Mouse (Mus musculus): ENCODE results near the gene Inafm1.
A peak's percentile ranks its signal among the peaks of the same experiment; 100 is the strongest.
"Not testable (repeated sequence)": the region's sequence is repeated elsewhere in the genome, so short reads cannot be mapped to it uniquely, and the experiment has no call there.

The Inafm1 gene

GRCm38 (mm10) chr7:16273081-16273765 lies at the start of gene Inafm1:
Inafm1 (minus strand) TSS chr7:16273617.
- DNase-seq = peak; percentile 89 to 92

- no peak for DNase-seq
Observed at GRCm38 (mm10) chr7:16320479-16320878, 47.1 kb upstream of the Inafm1 start.

DNA sequence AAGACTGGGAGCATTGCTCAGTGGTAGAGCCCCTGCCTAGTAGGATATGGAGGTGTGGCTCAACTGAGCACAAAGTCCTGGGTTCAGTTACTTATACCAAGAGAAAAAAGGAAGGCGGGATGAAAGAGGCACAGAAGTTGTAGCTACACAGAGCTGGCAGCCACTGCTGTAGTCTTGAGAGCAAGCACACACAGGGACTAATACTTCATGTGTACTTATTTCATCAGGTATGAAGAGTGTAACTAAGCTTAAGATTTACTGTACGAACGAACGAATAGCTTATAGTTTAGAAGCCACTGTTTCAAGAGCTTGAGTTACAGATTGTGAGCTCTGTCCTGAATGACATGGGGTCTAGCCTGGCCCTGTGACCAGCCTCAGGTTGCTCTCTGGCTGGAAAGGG lies 45.8 kb upstream of the Inafm1 start:
- no peak for DNase-seq

DNA sequence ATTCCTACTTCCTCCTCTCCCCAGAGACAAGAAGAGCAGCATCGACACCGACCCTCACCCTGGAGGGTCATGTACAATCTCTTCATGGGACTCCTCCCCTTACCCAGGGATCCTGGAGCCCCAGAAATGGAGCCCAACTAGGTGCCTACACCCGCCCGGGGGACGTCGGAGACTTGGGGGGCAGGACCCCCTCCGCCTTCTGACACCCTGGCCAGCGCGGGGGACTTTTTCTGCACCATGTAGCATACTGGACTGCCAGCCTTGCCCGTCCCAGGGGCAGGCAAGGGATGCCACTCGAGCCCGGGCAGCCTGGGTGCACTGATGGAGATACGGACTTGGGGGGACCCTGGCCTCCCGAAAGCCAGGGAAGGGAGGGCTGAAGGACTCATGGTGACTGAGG lies 43.7 kb upstream of the Inafm1 start:
- DNase-seq = no peak

DNA sequence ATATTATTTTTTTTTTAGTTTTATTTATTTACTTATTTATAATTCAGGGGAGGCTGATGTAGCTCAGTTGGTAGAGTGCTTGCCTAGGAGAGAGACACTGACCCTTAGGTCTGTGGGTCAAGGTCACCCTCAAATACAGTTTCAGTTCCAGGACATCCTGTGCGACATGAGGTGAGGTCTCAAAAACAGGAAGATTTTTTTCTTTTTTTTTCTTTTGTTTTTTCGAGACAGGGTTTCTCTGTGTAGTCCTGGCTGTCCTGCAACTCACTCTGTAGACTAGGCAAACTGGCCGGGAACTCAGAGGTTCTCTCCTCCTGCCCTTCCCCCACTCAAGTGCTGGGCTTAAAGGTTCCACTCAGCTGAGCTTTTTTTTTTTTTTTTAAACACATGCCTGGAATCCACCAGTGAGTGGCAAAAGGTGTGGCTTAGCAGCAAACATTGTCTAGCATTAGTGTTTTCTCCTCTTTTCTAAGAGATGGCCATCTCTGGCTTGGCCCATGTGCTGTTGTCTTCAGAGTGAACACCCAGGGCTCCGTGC lies 41.9 kb upstream of the Inafm1 start:
- DNase-seq = no peak

GRCm38 (mm10) chr7:16314221-16314775 lies 40.9 kb upstream of the Inafm1 start:
- no peak for DNase-seq

- DNase-seq = peak; percentile 86 to 88
Observed at GRCm38 (mm10) chr7:16313481-16314220, 40.2 kb upstream of the Inafm1 start.

DNA sequence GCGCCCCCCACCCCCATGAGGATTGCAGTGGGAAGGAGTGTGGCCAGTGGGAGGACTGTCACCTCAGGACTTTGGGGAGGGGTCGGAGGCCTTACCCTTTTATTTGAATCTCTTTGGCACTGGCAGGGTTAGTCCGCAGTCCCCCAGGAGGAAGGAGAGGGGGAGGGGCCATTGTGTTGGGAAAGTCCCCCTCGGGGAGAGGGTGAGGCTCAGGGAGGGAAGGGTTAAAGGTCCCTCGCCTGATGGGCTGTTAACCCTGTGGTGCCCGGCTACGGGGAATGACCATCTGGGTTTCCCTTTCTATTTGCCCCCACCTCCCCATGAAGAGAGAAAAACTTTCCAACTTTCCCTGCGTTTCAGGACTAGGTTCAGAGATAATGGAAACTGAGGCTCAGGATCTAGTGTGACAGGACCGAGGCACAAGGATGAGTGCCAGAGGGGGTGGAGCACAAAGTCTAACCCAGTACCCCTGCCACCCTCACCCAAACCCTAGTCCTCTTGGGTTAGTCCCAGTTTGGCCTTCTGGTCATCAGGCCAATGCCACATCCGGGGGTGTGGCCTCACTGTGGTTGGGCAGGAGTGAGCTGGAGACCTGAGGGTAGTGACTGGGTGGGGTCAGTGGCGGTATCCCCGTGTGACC lies 39.4 kb upstream of the Inafm1 start:
- peak; percentile 44 to 62 for DNase-seq

DNA sequence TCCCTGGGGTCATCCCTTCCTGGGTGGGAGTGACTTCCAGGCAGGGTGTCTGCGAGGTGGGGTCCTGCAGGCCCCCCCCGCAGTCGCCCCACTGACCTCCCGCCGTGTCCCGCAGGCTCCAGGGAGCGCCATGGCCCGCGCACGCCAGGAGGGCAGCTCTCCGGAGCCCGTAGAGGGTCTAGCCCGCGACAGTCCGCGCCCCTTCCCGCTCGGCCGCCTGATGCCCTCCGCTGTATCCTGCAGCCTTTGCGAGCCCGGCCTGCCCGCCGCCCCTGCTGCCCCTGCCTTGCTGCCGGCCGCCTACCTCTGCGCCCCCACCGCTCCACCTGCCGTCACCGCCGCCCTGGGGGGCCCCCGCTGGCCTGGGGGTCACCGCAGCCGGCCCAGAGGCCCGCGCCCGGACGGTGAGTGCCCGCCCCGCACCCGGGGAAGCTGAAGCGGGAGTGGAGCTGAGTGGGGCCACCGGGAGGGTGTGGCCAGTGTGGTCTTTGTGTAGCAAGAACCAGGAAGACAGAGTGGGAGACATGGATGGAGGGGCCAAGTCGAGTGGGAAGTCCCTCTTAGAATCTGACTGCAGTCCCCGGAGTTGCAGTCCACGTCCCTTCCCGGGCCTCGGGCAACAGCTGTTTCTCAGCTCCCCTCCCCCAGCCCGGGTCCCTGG lies 38.7 kb upstream of the Inafm1 start:
- peak; percentile 44 to 45 for DNase-seq

- DNase-seq = peak; percentile 40 to 41
Observed at GRCm38 (mm10) chr7:16311453-16312004, 38.1 kb upstream of the Inafm1 start.

DNA sequence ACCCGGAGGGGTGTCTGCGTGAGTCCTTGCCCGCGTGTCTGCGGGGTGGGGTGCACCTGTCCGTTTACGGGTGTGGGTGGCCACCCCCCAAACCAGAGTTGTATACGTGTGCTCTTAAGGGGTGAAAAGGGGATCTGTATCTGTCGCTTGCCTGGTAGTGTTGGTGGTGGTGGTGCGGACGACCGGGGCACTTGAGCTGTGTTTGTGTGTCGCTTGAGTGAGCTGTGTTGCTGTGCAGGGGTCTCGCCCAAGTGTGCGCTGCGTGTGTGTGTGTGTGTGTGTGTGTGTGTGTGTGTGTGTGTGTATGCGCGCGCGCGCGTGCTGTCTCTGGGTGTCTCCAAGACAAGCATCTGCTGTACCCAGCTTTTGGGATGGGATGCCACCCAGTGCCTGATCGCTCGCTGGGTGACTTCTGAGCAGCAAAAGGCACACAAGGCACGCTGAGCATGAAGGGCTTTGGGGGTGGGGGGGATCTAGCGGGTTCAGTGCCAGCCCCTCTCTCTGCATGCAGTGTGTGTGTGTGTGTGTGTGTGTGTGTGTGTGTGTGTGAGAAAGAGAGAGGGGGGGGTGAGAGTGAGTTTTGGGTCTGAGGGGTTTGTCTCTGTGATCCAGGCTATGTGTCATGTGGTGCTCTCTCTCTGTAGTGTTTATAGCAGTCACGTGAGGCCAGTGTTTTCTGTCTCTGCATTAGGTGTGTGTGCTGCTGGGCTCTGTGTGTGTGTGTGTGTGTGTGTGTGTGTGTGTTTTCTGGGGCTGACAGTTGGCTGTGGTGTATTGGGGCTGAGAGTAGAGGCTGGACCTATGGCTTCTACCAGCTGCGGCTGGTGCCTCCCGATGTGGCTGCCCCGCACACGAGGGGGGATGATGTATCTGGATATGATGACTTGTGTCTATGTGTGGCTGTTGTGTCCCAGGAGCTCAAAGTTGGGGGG lies 37.4 kb upstream of the Inafm1 start:
- peak; percentile 63 to 69 for DNase-seq

- peak; percentile 87 to 91 for DNase-seq
Observed at GRCm38 (mm10) chr7:16310020-16310520, 36.7 kb upstream of the Inafm1 start.

DNA sequence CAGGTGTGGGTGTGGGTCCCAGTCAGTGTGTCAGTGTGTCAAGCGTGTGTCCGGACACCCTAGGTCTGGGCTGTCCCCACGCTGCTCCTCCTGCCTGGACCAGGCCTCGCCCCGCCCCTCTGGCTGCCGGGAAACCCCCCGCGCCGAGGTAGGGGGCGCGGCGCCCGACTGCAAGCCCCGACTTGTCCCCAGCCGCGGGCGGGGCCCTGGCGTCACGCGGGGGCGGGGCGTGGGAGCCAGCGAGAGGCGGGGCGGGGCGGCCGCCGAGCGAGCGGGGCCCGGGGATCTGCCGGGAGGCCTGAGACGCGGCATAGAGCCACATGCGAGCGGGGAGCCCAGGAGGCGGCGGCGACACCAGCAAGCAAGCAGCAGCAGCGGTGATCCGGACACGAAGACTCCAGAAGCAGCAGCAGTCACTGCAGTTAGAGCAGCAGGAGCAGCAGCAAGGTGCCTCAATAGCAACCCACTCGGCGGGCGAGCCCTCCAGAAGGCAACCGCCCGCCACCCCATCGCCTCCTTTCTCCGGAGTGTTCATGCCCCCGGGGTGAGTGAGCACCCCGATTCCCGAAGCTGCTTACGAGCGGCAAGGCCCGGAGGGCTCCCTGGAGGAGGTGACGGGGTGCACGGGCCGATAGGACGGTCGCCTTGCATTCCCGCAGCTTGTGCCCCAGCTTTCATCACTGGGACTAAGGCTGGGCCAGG lies 36.1 kb upstream of the Inafm1 start:
- DNase-seq = peak; percentile 86 to 91

GRCm38 (mm10) chr7:16308555-16309317 lies 35.3 kb upstream of the Inafm1 start:
- no peak for DNase-seq

DNA sequence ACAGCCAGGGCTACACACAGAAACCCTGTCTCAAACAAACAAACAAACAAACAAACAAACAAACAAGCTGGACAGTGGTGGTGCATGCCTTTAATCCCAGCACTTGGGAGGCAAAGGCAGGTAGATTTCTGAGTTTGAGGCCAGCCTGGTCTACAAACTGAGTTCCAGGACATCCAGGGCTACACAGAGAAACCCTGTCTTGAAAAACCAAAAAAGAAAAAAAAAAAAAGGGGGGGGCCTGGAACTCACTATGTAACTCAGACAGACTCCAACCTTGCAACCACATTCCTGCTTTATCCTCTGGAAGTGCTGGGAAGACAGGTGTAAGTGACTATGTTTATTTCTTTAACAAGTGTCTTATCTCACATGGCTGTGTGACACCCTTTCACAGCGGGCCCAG lies 34.7 kb upstream of the Inafm1 start, which contains the start of gene Bbc3:
Gene Bbc3, plus strand, starts transcription at position 301 of the 400 bp plus-strand sequence.
- not testable (repeated sequence) for DNase-seq

GRCm38 (mm10) chr7:16307141-16307540 lies 33.7 kb upstream of the Inafm1 start:
- not testable (repeated sequence) for DNase-seq

- peak; percentile 97 to 98 for DNase-seq
Observed at GRCm38 (mm10) chr7:16299419-16300035, 26.1 kb upstream of the Inafm1 start.

- DNase-seq = peak in 1 of 2 experiments; percentile 21
Observed at GRCm38 (mm10) chr7:16298927-16299326, 25.5 kb upstream of the Inafm1 start.

- DNase-seq = peak; percentile 26 to 43
Observed at GRCm38 (mm10) chr7:16297616-16298015, 24.2 kb upstream of the Inafm1 start.
